Mouse (Mus musculus): ENCODE measurements around the gene Cfap43. TPM values are rescaled to one million over a fixed set of nuclear protein-coding genes. Genes with fewer than 3 reads are reported as not detected.

Cfap43 gene
- polyA plus RNA-seq, 1 experiment from 2014 or later = 0.09 TPM

DNA sequence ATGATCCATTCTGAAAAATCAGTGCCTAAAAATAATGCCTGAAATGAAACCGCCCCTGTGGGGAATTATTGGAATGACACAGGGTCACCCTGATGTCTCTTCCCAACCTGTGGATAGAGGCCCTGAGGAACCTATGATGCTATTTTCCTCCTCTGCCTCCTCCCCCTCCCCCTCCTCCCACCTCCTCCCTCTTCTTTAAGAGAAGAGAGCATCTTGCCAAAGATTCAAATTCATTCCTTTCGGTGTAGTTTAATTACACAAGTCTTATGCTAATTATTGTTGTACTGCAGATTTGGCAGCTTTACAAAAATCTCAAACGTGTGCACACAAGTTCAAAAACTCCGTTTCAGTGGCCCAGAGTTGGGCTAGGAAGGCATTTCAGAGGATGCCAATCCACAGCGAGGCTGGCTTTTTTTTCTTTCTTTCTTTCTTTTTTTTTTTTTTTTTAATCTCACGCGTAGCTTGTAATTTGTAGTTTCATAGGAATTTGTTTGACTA lies 193.4 kb downstream of the Cfap43 start:
- WGBS = 86% methylated on average over 7 of the region's 7 CpGs
- no peaks in the 10 kb centered on the region for H3K36me3 ChIP-seq
- no peaks in the 10 kb centered on the region for H3K27me3 ChIP-seq (ENCODE audit: low read depth, poor library complexity, severe bottlenecking)
- H3K27ac ChIP-seq = no peak overlapping the region
- no peak for DNase-seq (ENCODE audit: low spot score)
- no peaks in the 10 kb centered on the region for H3K9me3 ChIP-seq (replicated peaks)
- no peak overlapping the region for H3K4me3 ChIP-seq
- H3K4me1 ChIP-seq = peaks cover 27% of the 10 kb centered on the region

DNA sequence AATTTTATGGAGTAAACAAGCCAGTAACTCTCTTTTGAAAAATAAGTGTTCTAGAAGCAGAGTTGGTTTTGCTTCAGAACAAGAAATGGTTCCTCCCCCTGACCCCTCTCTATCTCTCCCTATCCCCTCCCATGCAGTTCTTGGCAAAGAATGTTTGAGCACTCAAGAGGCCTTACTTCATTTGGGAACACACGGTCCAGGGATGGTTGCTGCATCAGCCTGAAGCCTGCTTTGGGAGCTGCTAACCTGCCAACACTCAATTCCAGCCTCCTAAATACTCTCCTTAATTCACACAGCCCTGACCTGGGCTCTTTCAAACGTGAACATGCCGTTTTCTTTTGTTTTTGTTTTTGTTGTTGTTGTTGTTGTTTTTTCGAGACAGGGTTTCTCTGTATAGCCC lies 194.2 kb downstream of the Cfap43 start:
- 79% methylated on average over 4 of the region's 4 CpGs for WGBS
- Histone ChIP-seq H3K4me3 (no peak overlapping the region), H3K4me1 (peaks cover 19% of the 10 kb centered on the region), H3K36me3 (no peaks in the 10 kb centered on the region), H3K9me3 (replicated peaks) (no peaks in the 10 kb centered on the region), H3K27me3 (ENCODE audit: low read depth, poor library complexity, severe bottlenecking) (no peaks in the 10 kb centered on the region), H3K27ac (no peak overlapping the region)
- no peak for DNase-seq (ENCODE audit: low spot score)

DNA sequence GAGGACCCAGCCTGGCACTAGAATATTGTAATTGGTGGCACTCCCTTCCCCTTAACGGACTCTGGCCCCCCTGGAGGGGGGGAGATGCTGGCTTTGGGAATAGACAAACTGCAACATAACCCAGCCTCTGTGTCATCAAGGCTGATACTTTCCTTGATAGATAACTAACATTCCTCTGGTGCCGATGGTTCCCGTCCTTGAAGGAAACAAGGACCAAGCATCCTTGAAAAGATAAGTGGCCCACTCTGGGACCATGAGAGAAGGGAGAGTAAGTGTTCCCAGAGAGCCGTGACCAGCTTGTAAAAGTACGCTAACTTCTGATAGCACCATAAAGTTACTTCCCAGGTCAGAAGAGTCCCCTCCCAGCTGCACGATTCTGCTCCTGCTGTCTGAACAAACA lies 196.6 kb downstream of the Cfap43 start:
- H3K9me3 ChIP-seq (replicated peaks) = no peaks in the 10 kb centered on the region
- no peak overlapping the region for H3K27ac ChIP-seq
- DNase-seq (ENCODE audit: low spot score) = no peak
- peaks cover 17% of the 10 kb centered on the region; the same call in 1 of the 2 replicates for H3K4me1 ChIP-seq
- no peaks in the 10 kb centered on the region for H3K36me3 ChIP-seq
- no peak overlapping the region for H3K4me3 ChIP-seq
- no peaks in the 10 kb centered on the region for H3K27me3 ChIP-seq (ENCODE audit: low read depth, poor library complexity, severe bottlenecking)
- WGBS = 60% methylated on average over 6 of the region's 6 CpGs

DNA sequence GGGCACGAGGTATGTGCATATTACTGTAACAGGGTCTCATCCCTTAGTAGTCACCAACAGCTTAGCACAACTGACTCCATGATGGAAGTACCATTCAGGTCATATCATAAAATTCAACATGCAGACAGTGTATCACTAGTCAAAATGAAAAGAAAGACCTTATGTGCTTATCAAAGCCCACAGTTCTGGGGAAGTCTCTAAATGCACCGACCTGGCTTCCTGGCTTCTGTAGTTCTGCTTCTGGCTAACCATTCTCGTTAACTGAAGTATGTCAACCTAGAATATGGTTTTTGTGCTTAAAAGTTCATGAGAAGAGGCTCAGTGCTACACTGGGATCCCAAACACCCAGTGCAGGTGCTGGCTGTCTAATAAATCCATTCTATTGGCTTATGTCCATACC lies 199.9 kb downstream of the Cfap43 start:
- DNase-seq (ENCODE audit: low spot score) = no peak
- no peaks in the 10 kb centered on the region for H3K36me3 ChIP-seq
- peaks cover 10% of the 10 kb centered on the region; the same call in 1 of the 2 replicates for H3K4me1 ChIP-seq
- H3K27me3 ChIP-seq (ENCODE audit: low read depth, poor library complexity, severe bottlenecking) = no peaks in the 10 kb centered on the region
- H3K27ac ChIP-seq = no peak overlapping the region
- H3K4me3 ChIP-seq = no peak overlapping the region
- WGBS = 83% methylated on average over 3 of the region's 3 CpGs
- no peaks in the 10 kb centered on the region for H3K9me3 ChIP-seq (replicated peaks)

DNA sequence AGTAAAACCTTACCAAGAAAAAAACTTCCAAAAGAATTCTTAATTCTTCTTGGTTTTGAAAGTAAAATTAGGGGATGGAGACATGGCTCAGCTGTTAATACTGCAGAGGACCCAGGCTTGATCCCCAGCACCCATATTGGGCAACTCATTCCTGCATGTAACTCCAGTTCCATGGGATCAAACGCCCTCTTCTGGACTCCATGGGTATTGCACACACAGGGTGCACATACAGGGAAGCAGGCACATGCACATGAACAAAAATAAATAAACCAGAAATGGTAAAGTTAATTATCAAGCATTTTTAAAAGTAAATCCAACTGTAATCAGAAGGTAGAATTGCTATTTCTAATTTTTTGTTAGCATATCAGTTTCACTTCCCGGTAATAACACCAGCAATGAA lies 202.9 kb downstream of the Cfap43 start:
- H3K36me3 ChIP-seq = no peaks in the 10 kb centered on the region
- H3K27ac ChIP-seq = no peak overlapping the region
- no peaks in the 10 kb centered on the region for H3K27me3 ChIP-seq (ENCODE audit: low read depth, poor library complexity, severe bottlenecking)
- no peaks in the 10 kb centered on the region for H3K9me3 ChIP-seq (replicated peaks)
- no peaks in the 10 kb centered on the region for H3K4me1 ChIP-seq
- DNase-seq (ENCODE audit: low spot score) = no peak
- H3K4me3 ChIP-seq = no peak overlapping the region
- 64% methylated on average over 2 of the region's 2 CpGs for WGBS

DNA sequence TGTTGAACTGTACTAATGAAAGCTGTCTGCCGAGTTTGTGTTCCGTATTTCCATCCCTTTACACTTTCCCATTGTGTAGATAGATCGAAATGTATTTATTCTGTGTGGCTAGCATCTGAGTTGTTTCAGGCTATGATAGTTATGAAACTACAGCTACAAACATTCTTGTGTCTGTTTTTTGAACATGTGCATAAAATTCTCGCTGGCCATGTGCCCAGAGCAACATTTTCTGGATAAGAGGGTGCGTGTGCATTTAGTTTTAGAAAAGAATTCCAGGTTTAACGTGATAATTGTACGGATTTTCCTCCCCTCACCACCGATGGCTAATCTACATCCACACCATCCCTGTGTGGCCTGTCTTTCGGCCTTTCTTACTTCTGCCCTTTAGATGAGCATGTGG lies 205.6 kb downstream of the Cfap43 start:
- no peaks in the 10 kb centered on the region for H3K36me3 ChIP-seq
- H3K4me1 ChIP-seq = no peaks in the 10 kb centered on the region
- no peak overlapping the region for H3K27ac ChIP-seq
- H3K9me3 ChIP-seq (replicated peaks) = no peaks in the 10 kb centered on the region
- 90% methylated on average over 9 of the region's 9 CpGs for WGBS
- H3K4me3 ChIP-seq = no peak overlapping the region
- no peaks in the 10 kb centered on the region for H3K27me3 ChIP-seq (ENCODE audit: low read depth, poor library complexity, severe bottlenecking)
- DNase-seq (ENCODE audit: low spot score) = no peak

DNA sequence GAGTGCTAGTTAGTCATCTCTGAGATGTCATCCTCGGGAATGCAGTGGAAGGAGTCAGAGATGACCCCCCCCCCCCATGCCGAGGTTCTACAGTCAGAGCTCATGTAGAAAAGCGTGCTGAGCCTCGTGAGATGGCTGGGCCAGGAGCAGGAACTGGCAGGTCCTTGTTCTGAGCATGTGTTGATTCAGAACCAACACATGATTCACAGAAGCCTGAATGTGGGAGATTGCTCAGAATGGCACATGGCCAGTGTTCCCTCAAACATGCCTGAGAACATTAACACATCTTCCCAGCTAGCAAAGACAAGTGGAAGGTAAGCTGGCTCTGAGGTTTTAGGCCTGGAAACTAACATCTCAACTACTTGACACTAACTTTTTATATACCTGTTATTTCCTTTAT lies 208.7 kb downstream of the Cfap43 start:
- no peak overlapping the region for H3K4me3 ChIP-seq
- WGBS = 84% methylated on average over 4 of the region's 4 CpGs
- no peaks in the 10 kb centered on the region for H3K36me3 ChIP-seq

DNA sequence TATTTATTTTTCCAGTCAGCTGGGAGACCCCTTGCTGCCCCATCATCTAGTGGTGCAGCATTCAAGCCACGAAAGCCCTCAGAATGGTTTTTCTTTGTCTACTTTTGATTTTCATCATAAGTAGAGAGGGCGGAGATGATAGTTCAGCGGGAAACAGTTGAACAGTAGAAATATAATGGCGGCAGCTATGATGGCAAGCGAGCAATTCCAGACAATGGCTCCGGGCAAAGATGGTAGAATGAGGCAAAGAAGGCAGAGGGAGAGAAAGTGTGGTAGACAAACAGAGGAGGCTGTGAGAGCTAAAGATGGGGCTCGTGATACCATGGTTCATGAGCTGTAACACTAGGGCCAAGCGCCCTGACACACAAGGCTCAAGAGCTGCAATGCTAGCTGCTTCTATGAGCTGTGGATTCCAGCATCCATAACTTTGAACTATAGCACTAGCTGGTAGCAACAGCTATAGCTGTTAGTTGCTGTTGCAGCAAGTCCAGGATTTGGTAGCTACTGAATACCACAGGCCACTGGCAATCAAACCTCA lies 213.2 kb downstream of the Cfap43 start:
- H3K36me3 ChIP-seq = no peaks in the 10 kb centered on the region
- no peak for DNase-seq (ENCODE audit: low spot score)
- H3K9me3 ChIP-seq (replicated peaks) = no peaks in the 10 kb centered on the region
- H3K4me3 ChIP-seq = no peak overlapping the region
- H3K27me3 ChIP-seq (ENCODE audit: low read depth, poor library complexity, severe bottlenecking) = no peaks in the 10 kb centered on the region
- WGBS = 93% methylated on average over 8 of the region's 8 CpGs
- no peaks in the 10 kb centered on the region; the same call in 1 of the 2 replicates for H3K4me1 ChIP-seq
- H3K27ac ChIP-seq = no peak overlapping the region

More for the DNA sequence above, 208.7 kb downstream of the Cfap43 start:
- Histone ChIP-seq H3K9me3 (replicated peaks) (no peaks in the 10 kb centered on the region), H3K27me3 (ENCODE audit: low read depth, poor library complexity, severe bottlenecking) (no peaks in the 10 kb centered on the region), H3K4me1 (no peaks in the 10 kb centered on the region), H3K27ac (no peak overlapping the region)
- DNase-seq (ENCODE audit: low spot score) = no peak

DNA sequence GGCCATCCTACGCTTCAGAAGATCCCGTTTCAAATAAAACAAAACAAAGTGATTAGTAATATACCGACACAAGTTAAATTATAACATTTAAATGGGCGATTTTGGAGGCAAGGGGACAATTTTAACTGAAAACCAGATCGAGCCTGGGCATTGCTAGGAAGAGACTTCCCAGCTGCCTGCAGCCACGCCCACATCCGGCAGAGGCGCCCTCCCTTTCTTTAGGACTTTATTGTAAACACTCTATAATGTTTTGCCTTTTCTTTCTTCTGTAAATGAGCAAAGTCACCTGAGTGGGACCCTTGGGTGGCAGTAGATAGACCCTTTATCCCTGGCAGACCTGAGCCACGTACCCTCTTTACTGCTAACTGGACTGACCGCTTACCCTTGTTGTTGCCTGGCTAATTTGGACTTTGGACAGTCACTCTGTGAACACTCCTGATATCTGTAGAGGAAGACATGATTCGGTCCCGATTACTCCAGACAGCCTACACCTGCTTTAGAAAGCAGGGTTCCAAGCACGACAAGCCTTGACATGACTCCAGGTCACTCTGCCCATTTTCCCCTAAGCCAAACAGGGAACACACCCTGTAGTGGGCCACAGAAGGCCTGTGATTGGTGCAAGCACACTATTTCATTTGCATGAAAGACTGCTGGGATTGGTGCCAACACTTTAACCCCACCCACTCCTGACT lies 213.9 kb downstream of the Cfap43 start:
- H3K9me3 ChIP-seq (replicated peaks) = no peaks in the 10 kb centered on the region
- no peak for DNase-seq (ENCODE audit: low spot score)
- 75% methylated on average over 13 of the region's 13 CpGs for WGBS
- no peak overlapping the region for H3K27ac ChIP-seq
- no peaks in the 10 kb centered on the region for H3K36me3 ChIP-seq
- H3K4me3 ChIP-seq = no peak overlapping the region
- H3K4me1 ChIP-seq = no peaks in the 10 kb centered on the region; the same call in 1 of the 2 replicates
- H3K27me3 ChIP-seq (ENCODE audit: low read depth, poor library complexity, severe bottlenecking) = no peaks in the 10 kb centered on the region

DNA sequence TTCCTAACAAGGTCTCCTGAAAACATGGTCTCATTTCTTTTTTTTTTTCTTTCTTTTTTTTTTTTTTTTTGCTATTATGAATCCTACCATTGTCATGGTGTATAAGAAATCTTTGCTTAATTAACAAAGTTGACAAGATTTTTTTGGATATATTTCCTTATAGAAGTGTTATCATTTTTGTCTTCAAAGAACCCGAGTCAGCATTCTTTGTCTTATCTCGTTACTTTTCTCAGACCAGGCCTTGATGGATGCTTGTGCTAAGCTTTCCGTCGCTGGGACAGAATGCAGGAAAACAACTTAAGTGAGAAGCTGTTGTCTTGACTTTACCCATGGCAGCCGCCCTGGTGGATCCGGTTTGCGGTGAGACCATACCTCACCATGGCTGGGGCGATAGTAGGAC lies 218.6 kb downstream of the Cfap43 start:
- Histone ChIP-seq H3K27me3 (ENCODE audit: low read depth, poor library complexity, severe bottlenecking) (no peaks in the 10 kb centered on the region), H3K4me1 (no peaks in the 10 kb centered on the region; the same call in 1 of the 2 replicates), H3K27ac (no peak overlapping the region), H3K36me3 (no peaks in the 10 kb centered on the region), H3K9me3 (replicated peaks) (no peaks in the 10 kb centered on the region), H3K4me3 (no peak overlapping the region)
- DNase-seq (ENCODE audit: low spot score) = no peak
- WGBS = 83% methylated on average over 8 of the region's 8 CpGs

DNA sequence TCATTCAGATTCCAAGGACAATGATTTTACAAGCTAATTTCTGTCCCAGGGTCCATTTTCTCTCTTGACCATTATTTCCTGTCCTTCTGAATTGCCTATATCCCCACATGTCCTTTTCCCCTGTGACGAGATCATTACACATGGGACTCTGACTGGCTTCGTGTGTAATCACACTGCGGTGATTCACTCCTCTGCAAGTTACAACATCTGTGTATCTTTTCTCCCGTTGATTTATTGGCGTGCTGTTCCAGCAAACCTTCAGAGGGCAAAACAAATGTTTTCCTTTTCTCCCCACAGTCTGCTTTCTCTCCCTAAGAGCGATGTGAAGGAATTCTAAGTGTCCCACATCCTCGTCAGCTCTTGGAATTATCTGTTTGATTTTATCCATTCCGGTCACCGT lies 219.3 kb downstream of the Cfap43 start:
- Histone ChIP-seq H3K27ac (no peak overlapping the region), H3K4me3 (no peak overlapping the region), H3K36me3 (no peaks in the 10 kb centered on the region), H3K9me3 (replicated peaks) (no peaks in the 10 kb centered on the region), H3K4me1 (no peaks in the 10 kb centered on the region; the same call in 1 of the 2 replicates), H3K27me3 (ENCODE audit: low read depth, poor library complexity, severe bottlenecking) (no peaks in the 10 kb centered on the region)
- WGBS = 63% methylated on average over 9 of the region's 9 CpGs
- no peak for DNase-seq (ENCODE audit: low spot score)

DNA sequence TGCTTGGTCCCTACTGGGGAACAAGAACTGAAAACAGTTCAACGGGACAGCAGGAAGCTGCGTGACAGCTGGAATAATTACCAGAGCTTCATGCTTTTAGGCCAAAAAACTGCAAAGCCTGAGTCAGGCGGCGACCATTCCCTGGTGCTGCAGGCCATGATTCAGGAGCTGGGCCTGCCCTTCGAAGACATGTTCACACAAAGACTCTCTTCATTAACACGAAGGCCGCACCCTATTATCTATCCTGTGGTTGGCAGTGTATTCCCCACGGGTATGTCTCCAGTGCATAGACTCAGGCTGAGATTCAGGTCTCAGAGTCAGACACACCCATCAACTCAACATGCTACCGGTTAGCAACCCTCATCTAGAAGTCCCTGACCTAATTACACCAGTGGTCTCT lies 220.8 kb downstream of the Cfap43 start:
- no peak for DNase-seq (ENCODE audit: low spot score)
- no peak overlapping the region for H3K27ac ChIP-seq
- no peaks in the 10 kb centered on the region for H3K36me3 ChIP-seq
- WGBS = 81% methylated on average over 9 of the region's 9 CpGs
- H3K4me1 ChIP-seq = no peaks in the 10 kb centered on the region; the same call in 1 of the 2 replicates
- H3K27me3 ChIP-seq (ENCODE audit: low read depth, poor library complexity, severe bottlenecking) = no peaks in the 10 kb centered on the region
- H3K9me3 ChIP-seq (replicated peaks) = no peaks in the 10 kb centered on the region
- H3K4me3 ChIP-seq = no peak overlapping the region

DNA sequence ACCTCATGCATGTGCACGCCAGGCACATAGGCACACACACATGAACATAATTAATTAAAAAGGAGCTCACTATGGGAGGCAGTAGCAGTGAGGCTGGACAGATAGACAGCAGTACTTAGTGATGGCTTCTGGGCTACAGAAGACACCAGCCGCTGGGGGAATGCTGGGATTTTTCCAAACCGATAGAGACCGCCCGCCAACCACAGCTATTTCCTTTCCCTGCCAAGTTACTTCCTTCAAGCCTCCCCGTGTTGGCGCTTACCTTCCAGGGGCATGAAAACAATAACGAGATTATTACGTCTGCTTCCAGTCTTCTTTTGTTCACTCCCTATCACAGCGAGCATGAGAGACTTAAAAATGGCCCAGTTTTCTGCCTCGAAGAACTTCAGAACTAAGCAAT lies 222.0 kb downstream of the Cfap43 start:
- Histone ChIP-seq H3K9me3 (replicated peaks) (no peaks in the 10 kb centered on the region), H3K4me1 (no peaks in the 10 kb centered on the region; the same call in 1 of the 2 replicates), H3K27ac (no peak overlapping the region), H3K27me3 (ENCODE audit: low read depth, poor library complexity, severe bottlenecking) (no peaks in the 10 kb centered on the region), H3K4me3 (no peak overlapping the region), H3K36me3 (no peaks in the 10 kb centered on the region)
- 94% methylated on average over 11 of the region's 11 CpGs for WGBS
- DNase-seq (ENCODE audit: low spot score) = no peak
